Mouse (Mus musculus) spleen, postnatal 10 days (tissue): ENCODE results near the gene Tmem104.

Experiments used
- DNase-seq, 2 experiments: peaks; one replicate each; pipeline ENCODE4 v3.0.0; 2021 to 2022; ENCODE audit warnings: low spot score in 2 of 2

Tmem104 gene

DNA sequence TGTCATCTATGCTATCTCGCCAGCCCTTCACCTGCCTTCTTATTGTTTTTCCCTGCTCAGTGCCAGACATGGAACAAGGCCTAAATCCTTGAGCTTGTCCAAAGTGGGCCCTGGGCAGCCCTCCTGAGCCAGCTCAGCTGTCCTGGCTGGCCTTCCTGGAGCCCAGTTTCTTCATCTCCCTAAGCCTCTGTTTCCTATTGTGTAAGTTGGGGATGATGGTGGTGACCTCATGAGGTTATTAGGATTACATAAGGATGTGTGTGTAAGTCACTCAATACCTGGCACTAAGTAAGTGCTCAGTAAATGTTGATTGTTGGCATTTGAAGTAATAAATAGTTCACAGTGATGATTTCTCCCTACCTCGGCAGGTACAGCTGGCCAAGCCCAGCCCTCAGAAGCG lies 20.5 kb upstream of the Tmem104 start:
- no peak for DNase-seq

DNA sequence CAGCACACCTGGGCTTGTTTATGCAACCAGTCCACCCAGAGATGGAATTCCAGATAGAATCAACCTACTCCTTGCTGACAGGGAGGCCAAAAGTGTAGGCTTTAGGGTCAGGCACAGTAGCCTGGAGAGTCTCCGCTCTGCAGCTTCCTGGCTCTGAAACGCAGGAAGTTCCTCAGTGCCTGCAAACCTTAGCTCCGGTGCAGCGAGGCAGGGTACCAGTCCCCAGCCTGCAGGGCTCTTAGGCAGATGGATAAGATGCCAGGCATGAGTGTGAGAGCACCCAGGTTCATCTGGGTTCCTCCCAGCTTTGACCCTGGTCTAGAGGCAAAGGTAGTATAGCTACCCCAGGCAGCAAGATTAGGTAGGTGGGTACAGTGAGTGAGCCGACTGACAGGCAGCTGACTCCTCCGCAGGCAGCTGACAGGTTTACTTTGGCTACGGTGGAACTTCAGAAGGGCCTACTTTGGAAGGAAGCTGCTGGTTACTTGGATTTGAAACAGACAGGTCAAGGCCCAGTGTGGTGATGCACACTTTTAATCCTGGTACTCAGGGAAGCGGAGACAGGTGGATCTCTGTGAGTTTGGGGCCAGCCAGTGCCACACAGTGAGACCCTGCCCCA lies 19.5 kb upstream of the Tmem104 start:
- DNase-seq: no peak

DNA sequence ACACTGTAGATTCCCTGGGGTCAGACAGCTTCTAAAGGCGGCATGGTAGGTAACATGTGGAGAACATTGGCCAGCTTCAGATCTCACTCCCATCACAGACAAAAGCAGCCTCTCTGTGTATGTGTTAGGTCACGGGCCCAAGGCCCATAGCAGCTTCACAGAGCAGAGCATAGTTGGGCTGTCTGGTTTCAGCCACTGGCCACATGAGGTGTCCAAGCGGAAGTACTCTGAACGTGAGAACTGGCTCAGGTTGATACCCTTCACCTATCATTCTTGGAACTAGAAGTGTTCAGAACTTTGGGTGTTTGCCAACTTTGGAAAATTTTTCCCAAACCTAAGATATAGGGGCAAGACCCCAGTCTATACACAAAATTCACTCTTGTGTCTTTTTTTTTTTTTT lies 17.9 kb upstream of the Tmem104 start:
- no peak for DNase-seq

DNA sequence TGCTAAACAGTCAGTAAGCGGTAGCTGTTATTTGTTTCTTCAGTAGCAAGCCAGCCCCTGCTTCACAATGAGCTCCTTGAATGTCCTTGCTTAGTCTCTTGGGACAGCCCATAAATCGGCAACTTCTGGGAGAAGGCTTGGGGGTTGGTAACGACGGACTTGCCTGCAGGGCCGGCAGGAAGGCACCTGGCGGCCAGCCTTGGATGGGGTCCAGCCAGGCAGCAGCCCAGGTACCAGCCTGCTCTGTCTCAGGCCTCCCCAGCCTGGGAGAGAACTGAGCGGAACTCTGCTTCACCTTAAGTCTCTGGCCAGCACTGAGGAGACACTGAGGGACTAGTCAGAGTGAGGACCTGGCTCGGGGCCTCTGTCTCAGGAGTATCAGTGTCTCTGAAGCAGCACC lies 16.2 kb upstream of the Tmem104 start:
- no peak for DNase-seq

DNA sequence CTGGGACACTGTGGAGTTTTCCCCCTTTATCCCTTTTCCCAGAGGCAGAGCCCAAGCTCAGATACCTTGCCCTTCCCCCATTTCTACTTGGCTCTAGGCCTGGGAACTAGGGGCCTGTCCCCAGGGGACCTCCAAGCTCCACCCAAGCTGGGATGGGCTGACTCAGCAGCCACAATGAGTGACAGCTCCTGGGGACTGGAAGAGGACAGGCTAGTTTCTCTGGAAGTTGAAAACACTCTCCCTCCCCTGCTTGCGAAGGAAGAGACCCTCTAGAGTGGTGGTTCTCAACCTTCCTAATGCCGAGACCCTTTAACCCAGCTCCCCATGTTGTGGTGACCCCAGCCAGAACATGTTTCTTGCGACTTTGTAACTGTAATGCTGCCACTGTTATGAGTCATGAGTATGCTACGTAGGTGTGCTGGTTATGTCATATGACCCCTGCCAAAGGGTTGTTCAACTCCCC lies 14.4 kb upstream of the Tmem104 start:
- no peak for DNase-seq

DNA sequence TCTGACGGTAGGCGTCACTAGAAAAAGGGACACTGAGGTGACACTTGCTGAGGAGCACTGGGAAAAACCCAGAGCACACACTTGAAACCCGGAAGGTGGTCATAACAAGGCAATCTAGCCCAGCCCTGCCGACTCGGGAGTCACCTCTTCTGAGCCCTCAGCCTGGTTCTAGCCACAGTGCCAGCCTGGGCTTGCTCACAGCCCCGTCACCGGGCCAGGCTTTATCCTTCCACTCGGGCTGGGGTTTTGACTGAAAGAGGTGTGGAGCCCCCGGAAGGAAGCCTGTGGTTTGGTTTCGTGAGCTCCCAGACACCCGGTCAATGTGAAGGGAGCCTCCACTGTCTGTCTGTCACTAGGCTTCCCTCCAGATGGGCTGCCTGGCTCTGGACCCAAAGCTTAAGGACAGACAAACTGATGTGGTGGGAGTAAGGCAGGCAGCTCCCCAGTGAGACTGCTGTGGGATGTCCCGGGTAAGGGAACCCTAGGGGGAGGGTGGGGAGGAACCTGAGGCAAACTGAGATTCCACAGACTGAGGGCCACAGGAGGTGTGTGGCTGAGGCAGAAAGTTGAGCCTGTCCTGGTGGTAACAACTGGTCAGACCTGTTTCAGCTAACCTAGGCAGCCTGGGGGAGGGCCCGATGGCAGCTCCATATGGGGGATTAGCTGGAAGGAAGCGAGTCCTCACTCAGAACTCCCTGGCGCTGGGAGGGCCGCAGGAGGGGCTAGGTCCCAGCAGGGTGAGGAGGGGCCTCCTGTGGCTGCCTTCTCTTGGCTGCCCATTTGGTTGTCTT lies 13.5 kb upstream of the Tmem104 start:
- peak in 1 of 2 experiments; percentile 39 for DNase-seq

DNA sequence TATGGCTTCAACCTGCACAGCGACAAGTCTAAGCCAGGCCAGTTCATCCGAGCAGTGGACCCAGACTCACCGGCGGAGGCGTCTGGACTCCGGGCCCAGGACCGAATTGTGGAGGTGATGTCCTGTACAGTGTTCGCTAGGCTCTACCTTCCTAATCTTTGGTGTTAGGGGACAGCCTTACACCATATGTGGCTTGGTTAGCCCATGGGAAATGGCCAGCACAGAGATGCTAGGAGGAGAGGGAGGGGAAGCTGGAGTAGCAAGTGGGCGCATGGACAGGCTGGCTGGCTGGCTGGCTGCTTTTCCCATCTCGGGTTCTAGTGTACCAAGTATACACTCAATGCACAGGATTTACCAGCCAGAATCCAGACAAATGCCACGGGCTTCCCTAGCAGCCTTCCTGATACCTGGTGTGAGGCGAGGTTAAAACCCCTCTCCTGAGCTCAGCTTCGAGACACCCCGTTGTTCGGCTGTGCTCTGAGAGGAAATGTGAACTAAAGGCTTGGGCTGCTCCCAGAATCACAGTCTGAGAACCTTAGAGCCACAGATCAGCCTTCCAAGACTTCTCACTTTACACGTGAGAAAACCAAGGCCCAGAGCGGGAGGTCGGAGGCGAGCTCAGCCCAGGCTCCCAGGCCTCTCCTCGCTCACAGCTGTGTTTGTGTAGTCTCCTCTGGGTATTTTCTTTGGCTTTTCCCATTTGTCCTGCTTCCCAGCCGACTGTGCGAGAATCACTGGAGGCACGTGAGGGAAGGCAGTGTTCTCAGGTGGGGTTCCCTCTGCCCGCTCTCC lies 10.7 kb upstream of the Tmem104 start:
- no peak for DNase-seq

DNA sequence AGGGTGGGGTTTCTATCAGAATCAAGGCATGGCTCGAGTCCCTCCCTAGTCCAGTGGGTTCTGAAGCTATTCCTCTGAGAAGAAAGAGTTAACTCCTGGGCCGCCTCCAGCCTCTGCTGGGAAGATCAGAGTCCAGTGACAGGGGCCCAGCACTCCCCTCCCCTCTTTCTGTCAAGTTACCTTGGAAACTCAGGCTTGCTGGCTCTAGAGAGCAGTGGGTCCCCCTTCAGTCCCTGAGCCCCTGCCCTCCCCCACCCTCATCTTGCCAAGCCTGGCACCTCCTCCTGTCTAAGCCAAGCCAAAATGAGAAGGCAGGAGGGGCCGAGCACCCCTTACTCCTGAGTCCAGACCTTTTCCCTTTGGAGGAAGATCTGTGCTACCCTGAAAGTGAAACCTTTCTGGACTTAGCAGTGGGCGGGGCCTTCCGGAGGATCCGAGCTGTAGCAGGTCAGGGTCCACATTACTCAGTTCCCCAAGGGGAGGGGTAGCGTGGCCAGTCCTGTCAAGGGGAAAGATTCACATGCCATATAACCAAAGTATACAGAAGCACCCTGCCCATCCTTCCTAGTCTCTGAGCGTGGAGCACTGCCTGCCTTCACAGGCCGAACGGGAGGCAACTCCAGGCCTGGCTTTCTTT lies 9.6 kb upstream of the Tmem104 start:
- no peak for DNase-seq

DNA sequence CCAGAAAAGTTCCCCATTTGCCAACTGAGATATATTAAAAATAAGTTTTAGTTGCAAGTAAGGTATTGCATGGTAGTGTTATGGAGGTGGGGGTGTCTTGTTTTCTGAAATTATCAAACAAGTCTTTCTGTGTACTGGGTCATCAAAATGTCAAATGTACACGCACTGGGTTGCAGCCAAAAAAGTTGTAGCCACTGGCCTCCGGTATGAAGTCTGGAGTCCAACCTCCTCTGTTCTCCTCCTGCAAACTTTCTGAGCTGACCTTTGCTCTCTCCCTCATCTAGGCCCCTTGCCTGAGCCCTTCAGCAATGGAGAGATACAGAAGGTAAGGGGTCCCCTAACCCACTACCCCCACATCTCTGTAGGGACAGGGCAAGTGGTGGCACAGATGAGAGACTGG lies 8.5 kb upstream of the Tmem104 start:
- no peak for DNase-seq

DNA sequence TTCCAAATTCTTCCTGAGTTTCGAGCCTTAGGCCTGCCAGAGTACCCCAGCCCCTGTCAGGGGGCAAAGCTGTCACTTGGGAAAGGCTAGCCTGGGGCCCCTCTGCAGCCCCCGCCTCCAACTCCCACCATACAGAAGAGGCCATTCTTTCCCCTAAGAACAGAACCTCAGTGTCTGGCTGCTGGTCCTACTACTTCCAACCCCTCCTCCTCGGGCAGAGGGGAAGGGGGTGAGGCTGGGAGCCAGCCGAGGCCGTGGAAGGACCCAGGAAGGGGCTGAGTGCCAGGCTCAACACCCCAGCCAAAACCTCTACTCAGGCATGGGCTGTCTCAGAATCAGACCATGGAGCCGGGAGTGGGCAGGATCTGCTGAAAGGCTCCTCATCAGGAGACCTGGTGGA lies 8.1 kb upstream of the Tmem104 start:
- no peak for DNase-seq

DNA sequence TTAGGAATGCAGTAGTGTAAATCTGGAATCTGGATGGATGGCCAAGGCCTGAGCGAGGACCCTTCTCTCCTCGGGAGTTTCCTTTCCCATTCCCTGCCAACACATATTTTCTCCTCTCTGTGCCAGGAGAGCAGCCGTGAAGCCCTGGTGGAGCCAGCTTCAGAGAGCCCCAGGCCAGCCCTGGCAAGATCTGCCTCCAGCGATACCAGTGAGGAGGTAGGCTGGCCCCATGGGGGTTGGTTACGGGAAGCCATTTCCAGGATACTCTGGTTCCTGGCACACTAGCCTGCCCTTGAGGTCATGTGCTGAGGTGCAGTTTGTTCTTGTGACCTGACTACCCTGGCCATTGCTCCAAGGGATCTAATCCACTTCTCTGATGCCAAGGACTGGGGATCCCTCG lies 7.4 kb upstream of the Tmem104 start:
- DNase-seq: no peak

DNA sequence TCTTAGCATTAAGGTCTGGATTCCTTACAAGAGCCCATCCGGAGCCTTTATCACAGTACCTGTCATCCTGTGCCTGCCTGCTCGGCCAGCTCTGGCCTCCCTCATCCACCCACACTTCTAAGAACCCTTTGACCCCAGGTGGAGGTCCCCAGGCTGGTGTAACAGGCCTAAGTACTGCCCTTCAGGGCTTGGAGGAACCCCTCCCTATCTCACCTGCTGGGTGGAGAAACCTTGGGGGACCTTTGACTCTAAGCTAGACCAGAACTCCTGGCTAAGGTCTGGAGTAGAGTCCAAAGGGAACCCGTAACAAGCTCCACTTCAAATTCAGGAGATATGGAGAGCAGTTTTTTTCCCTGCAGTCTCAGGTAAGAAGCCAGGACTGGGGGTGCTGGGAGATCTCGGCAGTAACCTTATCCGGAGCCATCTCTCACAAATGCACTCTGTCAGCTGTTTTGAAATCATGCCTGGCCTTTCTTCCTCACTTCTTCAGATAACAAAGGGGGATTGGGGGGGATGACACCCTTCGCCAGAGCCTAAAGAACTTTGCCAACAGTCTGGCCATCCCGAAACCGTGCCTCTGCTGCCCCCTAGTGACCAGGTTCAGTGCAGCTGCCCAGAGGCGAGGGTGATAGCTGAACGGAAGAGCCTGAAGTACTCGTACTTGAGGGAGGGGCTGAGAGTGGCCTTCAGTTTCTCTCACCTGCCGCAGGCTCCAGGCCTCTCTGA lies 5.2 kb upstream of the Tmem104 start:
- DNase-seq: peak; percentile 81 to 91

DNA sequence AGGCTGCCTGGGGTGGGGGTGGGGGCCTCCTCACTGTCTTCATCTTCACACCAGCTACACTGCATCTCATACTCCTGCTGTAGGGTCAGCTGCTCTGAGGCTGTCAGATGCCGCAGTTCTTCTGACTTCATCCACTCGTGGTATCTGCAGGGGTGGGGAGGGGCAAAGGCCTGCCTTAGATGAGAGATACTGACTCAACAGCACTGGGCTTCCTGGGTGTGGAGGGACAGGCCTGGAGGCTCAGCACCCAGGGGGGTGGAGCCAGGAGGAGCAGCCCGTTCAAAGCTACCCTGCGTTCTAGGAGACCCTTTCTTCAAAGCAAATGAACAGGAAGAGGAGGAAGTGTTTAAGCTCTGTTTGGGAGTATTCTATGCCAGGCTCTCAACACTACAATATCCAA lies 2.3 kb upstream of the Tmem104 start:
- DNase-seq: no peak

DNA sequence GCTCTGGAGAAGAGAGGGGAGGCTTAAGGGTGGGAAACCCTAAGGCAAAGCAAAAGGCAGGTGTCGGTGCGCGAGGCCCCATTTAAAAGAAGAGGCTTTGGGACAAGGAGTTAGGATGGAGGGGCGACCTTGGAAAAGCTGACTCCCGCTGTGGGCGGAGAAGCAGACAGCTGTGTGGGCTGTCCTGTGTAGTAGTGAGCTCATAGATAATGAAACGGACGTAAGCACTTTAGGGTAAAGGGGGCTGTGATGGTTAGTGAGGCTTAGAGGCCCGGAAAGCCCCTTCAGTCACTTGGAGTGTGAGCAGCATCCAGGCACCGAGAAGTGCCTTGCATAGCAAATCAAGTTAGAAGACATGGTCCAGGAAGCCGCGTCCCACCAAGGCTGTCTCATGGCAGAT lies 406 bp downstream of the Tmem104 start, which contains the start of gene Nat9:
Nat9 (minus strand) TSS at position 167 of the 400 bp plus-strand sequence.
- DNase-seq: no peak

DNA sequence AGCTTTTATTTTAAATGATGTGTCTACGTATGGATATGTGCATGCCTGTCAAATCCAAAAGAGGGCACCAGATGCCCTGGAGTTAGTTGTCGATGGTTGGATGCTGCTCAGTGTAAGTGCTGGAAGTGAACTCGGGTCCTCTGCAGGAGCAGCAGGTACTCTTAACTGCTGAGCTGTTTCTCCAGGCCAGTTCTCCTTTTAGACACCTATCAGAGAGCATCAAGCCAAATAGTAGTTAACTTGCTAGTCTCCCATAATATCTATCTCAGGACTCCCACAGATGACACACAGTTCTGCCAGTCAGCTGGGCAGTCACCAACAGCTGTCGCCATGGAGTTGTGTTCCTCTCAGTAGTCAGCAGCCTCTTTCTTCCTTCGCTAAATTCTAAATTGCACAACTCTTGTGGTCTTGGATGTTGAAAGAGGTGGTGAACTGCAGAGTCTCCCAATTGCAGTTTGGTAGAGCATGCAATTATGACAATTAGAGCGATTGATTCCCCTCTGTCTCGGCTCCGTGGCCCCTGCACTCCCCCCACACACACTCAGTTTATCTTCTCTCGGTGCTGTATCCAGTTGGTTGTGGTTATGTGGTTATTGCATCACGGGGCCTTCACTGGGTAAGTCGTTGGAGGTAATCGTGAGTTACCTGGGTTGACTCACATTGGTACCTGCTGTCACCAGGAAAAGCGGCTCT lies 1.4 kb downstream of the Tmem104 start:
- no peak for DNase-seq

DNA sequence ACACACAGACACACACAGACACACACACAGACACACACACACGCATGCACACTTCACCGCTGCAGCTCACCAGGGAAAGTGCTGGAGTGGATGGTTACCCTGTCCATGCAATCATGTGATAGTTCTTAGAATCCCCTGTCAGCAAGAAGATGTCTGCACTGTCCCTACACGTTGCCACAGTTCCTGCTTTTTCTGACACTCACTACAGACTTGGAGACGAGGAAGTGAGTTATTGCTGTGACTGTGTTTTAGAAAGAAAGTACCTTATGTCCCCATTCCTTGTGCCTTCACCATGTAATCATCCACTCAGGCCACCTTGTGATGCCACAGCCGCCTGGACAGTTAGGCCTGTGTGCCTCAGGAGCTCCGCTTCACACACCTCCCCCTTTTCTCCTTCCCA lies 2.0 kb downstream of the Tmem104 start:
- DNase-seq: no peak

DNA sequence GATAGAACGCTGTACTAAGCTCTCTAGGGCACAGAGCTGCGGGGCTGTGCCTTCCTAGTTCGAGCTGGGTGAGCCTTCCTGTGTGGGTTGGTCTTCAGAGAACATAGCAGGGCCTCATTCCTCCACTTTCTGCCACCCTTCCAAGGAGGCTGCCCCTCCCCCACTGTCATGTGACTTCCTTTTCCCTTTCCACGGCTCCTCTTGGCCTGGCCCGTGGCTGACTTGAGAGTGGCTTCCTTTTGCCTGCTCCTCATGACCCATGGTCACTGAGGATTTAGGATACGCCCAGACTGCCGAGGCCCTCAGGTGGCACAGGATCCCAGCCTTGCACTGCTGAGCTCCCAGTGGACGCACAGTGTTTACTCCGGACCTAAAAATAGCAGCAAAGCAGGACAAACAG lies 4.9 kb downstream of the Tmem104 start:
- peak in 1 of 2 experiments; percentile 38 for DNase-seq

DNA sequence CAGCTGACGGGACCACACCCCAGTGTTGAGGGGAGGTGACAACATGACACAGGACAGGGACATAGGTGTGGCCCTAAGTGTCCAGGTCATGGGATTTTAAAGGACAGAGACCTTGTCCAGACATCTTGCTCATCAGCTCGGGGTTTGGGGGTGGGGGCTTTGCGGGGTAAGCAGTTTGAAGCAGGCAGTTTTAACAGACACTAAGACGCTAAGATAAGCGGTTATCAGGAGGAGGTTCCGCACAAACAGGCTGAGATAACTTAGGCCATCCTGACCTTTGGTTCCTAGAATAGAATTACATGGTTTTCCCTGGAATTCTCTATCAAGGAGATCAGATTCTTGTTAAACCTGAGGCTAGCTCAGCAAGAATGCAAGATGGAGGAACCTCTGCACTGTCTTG lies 7.4 kb downstream of the Tmem104 start:
- DNase-seq: no peak

DNA sequence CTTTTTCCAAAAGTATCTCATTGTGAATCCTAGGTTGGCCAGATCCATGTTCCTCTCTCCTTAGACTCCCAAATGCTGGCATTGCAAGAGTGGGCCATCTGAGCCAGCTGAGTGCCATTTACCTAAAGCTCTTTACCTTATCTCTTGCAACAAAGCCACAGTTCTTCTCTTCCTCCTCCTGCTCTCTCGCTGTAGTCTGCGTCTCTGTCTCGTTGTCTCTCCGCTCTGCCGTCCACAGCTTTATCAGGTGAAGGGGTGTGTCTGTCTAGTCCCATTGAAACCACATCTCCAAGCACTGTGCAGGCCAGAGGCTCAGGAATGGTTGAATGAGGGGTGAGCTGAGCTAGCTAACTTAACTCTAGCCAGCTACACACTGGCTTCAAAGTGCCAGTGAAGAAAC lies 8.6 kb downstream of the Tmem104 start:
- no peak for DNase-seq

DNA sequence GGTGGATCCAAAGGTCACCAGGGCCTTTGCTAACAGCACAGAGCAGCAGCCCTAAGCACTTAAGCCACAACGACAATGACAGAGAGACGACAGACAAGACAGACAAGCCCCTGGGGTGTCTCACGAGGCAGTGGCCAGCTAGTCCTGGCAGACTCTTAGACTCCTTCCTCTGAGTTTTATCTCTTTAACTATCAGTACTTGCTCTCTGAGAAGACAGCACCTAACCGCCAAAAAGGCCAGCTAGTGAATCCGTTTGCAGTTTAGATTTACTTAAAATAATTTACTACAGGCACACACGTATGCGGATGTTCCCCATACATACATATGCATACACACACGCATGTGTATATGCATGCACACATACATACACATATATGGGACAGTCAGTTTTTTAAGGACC lies 10.3 kb downstream of the Tmem104 start:
- DNase-seq: no peak

DNA sequence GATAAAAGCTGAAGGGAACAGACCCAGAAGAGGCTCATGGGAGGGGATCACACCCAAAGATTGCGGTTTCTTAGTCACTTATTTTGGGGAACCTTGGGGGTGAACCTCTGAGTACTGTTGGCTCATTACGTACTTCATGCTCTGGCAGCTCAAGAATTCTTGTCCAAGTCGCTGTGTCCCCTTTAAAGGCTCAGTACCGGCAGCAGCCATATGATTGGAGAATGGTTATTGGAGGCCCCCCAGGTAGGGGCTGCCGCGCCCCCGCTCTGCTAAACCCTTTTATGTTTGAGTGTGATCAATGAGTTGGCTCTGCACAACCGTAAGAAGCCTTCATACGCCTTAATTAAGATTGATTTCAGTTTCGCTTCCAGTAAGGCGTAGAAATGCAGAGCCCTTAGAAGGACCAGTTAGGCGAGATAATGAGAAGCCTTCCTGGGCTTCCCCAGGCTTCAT lies 11.7 kb downstream of the Tmem104 start:
- DNase-seq: no peak
